26 mouse cellular contexts compared by ENCODE assay signal in the genomic region with DNA sequence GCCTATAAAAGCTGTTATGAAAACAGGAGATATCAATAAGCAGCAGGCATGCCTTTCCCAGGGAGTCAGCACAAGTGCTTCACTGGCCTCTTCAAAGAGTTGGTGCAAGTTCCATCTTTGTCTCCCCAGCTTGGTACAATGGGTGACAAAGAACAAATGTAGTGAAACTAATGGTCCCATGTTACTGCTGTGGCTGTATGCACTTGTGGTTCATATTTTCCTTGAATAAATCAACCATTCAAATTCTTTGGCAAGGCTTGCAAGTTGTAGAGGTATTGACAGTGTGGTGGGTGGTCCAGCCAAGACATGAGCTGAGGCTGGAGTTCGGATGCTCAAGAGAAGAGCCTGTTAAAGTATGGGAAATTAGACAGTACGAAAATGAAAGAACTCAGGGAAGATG.
"Had no signal": no experiment of that assay in that cellular context is flagged by ENCODE, and none has a peak within 500 bp of the region (broad histone marks: within the 10 kb centered on the region; RNA-seq: fewer than 3 reads in every experiment).

No protein-coding gene starts in this region.

- H3K4me1 ChIP-seq: embryonic facial prominence, embryonic 10.5 days; embryonic facial prominence, embryonic 12.5 days; embryonic facial prominence, embryonic 13.5 days; embryonic facial prominence, embryonic 15.5 days; forebrain, embryonic 10.5 days; forebrain, embryonic 12.5 days; forebrain, embryonic 13.5 days had no signal

- H3K9ac ChIP-seq: embryonic facial prominence, embryonic 12.5 days; embryonic facial prominence, embryonic 13.5 days; embryonic facial prominence, embryonic 15.5 days; forebrain, embryonic 12.5 days; forebrain, embryonic 13.5 days; forebrain, embryonic 15.5 days; forebrain, postnatal 0 days had no signal

- H3K4me3 ChIP-seq: embryonic facial prominence, embryonic 10.5 days; embryonic facial prominence, embryonic 12.5 days; embryonic facial prominence, embryonic 13.5 days; embryonic facial prominence, embryonic 15.5 days; erythroblast, embryonic 14.5 days; forebrain, embryonic 10.5 days; forebrain, embryonic 12.5 days; forebrain, embryonic 13.5 days; forebrain, embryonic 15.5 days; gastrocnemius, adult 2 months; heart, adult 2 months had no signal

- H3K9me3 ChIP-seq: embryonic facial prominence, embryonic 10.5 days; embryonic facial prominence, embryonic 12.5 days; embryonic facial prominence, embryonic 13.5 days; embryonic facial prominence, embryonic 15.5 days; forebrain, embryonic 10.5 days; forebrain, embryonic 12.5 days; forebrain, embryonic 13.5 days; forebrain, embryonic 15.5 days had no signal

- H3K36me3 ChIP-seq: embryonic facial prominence, embryonic 10.5 days; embryonic facial prominence, embryonic 12.5 days; embryonic facial prominence, embryonic 13.5 days; embryonic facial prominence, embryonic 15.5 days; forebrain, embryonic 10.5 days; forebrain, embryonic 12.5 days; forebrain, embryonic 15.5 days had no signal

- ATAC-seq: forebrain, embryonic 13.5 days; forebrain, embryonic 14.5 days; forebrain, embryonic 15.5 days; forebrain, embryonic 16.5 days; forebrain, postnatal 0 days had no signal

- H3K4me2 ChIP-seq: embryonic facial prominence, embryonic 12.5 days; embryonic facial prominence, embryonic 13.5 days; embryonic facial prominence, embryonic 15.5 days; forebrain, embryonic 12.5 days; forebrain, embryonic 13.5 days; forebrain, embryonic 15.5 days had no signal

- H3K27ac ChIP-seq: embryonic facial prominence, embryonic 10.5 days; embryonic facial prominence, embryonic 12.5 days; embryonic facial prominence, embryonic 13.5 days; embryonic facial prominence, embryonic 15.5 days; forebrain, embryonic 10.5 days; forebrain, embryonic 12.5 days; forebrain, embryonic 13.5 days; forebrain, embryonic 15.5 days; gastrocnemius, adult 2 months; heart, adult 2 months had no signal

- H3K27me3 ChIP-seq: embryonic facial prominence, embryonic 12.5 days; embryonic facial prominence, embryonic 13.5 days; embryonic facial prominence, embryonic 15.5 days; forebrain, embryonic 12.5 days; forebrain, embryonic 13.5 days; forebrain, embryonic 15.5 days had no signal

- DNase-seq: cerebellum, adult 9-10 months; cerebellum, adult 9-11 months; cerebellum, postnatal 10 days; cerebellum, postnatal 14 days; cerebellum, postnatal 25 days; cerebellum, postnatal 36 days; forebrain, postnatal 0 days; gastrocnemius, adult 2 months; gastrocnemius, postnatal 10 days; gastrocnemius, postnatal 14 days; gastrocnemius, postnatal 25 days; gastrocnemius, postnatal 36 days; heart, adult 11 months; heart, adult 18-20 months; heart, adult 2 months had no signal
